Mouse (Mus musculus) testis, adult 2 months (tissue): ENCODE measurements around the gene Wnt4. TPM values are rescaled to one million over a fixed set of nuclear protein-coding genes. Genes with fewer than 3 reads are reported as not detected.

Source experiments
- H3K27ac ChIP-seq: fragments of 200-500 bp; 2 replicates; pipeline ENCODE4 v1.5.1; 2012; ENCODE audit warnings: low read depth, low read length; ENCODE audit not compliant: control insufficient read depth, insufficient read depth
- H3K27me3 ChIP-seq: fragments of 200-500 bp; 2 replicates; pipeline ENCODE4 v1.6.1; 2012; ENCODE audit warnings: mild to moderate bottlenecking, low read length, moderate library complexity; ENCODE audit not compliant: control insufficient read depth, insufficient read depth
- H3K36me3 ChIP-seq: fragments of 200-500 bp; 2 replicates; pipeline ENCODE4 v1.6.1; 2012; ENCODE audit warnings: mild to moderate bottlenecking, low read length; ENCODE audit not compliant: control insufficient read depth, insufficient read depth
- H3K4me1 ChIP-seq: fragments of 200-500 bp; 2 replicates; pipeline ENCODE4 v1.6.1; 2012; ENCODE audit warnings: low read length; ENCODE audit not compliant: control insufficient read depth, insufficient read depth
- H3K4me3 ChIP-seq: fragments of 200-500 bp; 2 replicates; pipeline ENCODE4 v1.5.1; 2012; ENCODE audit warnings: low read depth, mild to moderate bottlenecking, low read length, moderate library complexity, mixed read lengths; ENCODE audit not compliant: control insufficient read depth
- CTCF ChIP-seq: fragments of 200-500 bp; IDR thresholded peaks from 2 replicates; pipeline ENCODE4 v1.5.1; 2012; ENCODE audit warnings: low read depth, mild to moderate bottlenecking, inconsistent platforms, low read length, moderate library complexity; ENCODE audit not compliant: control insufficient read depth, insufficient read depth, insufficient replicate concordance
- POLR2A ChIP-seq: fragments of 200-500 bp; IDR thresholded peaks from 2 replicates; pipeline ENCODE4 v1.6.1; 2012; ENCODE audit warnings: low read depth, mild to moderate bottlenecking, inconsistent platforms, low read length, moderate library complexity; ENCODE audit not compliant: control insufficient read depth
- polyA plus RNA-seq: library from polyadenylated mRNA; depleted of rRNA; stranded (reverse); fragments of >200 nt; gene quantifications from 2 replicates; pipeline ENCODE4 v1.2.3, GENCODE M21; 2012

Wnt4 gene
- polyA plus RNA-seq, 1 experiment = 0.05 TPM

DNA sequence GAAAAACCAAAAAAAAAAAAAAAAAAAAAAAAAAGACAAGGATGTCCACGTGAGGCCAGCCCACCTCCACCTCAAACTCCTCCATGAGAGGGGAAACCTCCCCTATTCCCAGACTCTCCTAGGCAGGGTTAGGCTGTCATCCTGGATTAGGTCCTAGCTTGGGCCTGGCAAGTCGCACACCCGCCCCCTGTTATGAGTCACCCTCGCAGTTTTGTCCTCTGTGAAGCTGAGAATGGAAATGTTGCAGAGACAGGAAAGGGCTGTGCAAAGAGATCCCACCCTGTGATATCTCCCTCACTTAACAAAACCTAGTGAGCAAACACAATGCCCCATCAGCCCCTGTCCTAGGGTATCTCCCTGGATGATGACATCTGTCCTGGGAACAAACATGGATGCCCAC lies 20.3 kb downstream of the Wnt4 start:
- Histone ChIP-seq H3K27me3 (no peaks in the 10 kb centered on the region), H3K36me3 (no peaks in the 10 kb centered on the region), H3K27ac (no peak overlapping the region), H3K4me3 (no peak overlapping the region), H3K4me1 (no peaks in the 10 kb centered on the region; the same call in 1 of the 2 replicates)
- TF ChIP-seq CTCF (no peak), POLR2A (no peak)

DNA sequence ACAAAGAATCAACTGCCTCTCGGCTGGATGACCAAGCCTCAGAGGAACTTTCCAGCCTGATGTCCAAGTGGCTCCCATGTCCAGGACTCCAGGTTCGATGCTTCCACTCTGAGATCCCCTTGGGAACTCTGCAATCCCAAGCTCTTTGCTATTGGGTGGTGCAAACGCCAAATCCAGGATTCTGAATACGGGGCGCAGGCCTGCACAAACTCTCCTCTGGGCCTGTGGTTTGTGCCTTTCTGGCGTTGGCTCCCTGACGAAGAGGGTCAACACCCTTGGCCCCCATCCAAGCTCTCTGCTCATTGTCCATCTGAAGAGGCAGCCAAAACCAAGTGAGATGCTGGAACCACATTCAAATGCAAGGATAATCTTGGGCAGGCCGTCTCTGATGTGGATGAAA lies 21.1 kb downstream of the Wnt4 start:
- Histone ChIP-seq H3K27ac (no peak overlapping the region), H3K27me3 (no peaks in the 10 kb centered on the region), H3K36me3 (no peaks in the 10 kb centered on the region), H3K4me3 (no peak overlapping the region), H3K4me1 (no peaks in the 10 kb centered on the region; the same call in 1 of the 2 replicates)
- TF ChIP-seq POLR2A (no peak), CTCF (no peak)

DNA sequence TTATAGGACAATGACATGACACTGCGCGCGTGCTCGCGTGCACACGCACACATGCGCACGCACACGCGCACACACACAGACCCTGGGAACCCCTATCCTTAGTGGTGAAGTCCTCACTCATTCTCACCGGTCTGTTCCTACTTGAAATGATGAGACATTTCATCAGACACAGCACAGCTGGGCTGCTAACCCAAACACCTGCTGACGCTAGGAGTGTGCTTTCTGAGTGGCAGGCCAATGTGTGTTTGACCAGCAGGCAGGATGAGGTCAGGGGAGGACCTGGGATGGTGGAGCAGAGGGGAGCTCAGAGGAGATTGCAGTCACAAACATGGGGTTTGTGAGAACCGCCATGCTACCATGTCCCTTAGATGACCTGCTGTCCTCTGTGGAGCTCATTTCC lies 22.9 kb downstream of the Wnt4 start:
- H3K4me1 ChIP-seq = no peaks in the 10 kb centered on the region; the same call in 1 of the 2 replicates
- TF ChIP-seq CTCF = no peak
- no peak for TF ChIP-seq POLR2A
- H3K36me3 ChIP-seq = no peaks in the 10 kb centered on the region
- no peak overlapping the region for H3K27ac ChIP-seq
- no peak overlapping the region for H3K4me3 ChIP-seq
- no peaks in the 10 kb centered on the region for H3K27me3 ChIP-seq

DNA sequence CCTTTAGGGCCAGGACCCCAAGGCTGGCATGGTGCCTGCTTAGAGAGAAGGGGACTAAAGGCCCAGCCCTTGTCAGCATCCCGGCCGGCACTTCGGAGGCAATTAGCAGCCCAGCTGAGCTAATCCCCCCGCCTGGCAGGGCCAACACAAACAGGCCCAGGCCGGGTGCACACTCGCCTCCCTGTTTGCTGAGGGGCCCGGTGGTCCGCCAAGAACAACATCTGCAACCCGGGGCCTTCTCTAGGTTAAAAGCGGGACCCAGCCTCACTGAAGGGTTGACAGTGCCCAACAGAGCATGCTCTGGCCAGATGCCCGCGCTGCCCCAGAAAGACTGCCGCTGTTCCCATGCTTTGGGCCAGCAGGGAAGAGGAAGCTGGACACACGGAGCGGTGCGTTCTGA lies 24.3 kb downstream of the Wnt4 start:
- Histone ChIP-seq H3K4me3 (no peak overlapping the region), H3K27me3 (no peaks in the 10 kb centered on the region), H3K36me3 (no peaks in the 10 kb centered on the region), H3K27ac (no peak overlapping the region), H3K4me1 (no peaks in the 10 kb centered on the region; the same call in 1 of the 2 replicates)
- TF ChIP-seq CTCF (no peak), POLR2A (no peak)

DNA sequence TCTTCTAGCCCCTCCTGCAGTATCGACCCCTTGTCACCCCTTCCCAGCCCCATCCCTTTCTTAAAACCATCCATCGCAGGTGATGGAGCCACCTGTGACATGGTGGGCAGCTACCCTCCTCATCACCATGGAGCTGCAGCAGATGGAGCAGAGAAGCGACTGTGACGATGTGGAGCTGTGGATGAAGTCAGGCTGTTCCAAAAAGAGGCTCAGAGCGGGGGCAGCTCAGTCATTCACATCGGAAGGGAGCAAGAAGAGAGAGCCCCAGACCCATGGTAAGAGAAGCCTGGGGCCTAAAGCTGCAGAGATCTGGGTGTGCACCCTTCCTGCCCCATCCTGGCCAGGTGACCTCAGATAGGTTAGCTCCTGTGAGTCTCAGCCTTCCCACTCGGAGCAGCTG lies 26.8 kb downstream of the Wnt4 start:
- no peak overlapping the region for H3K4me3 ChIP-seq
- no peaks in the 10 kb centered on the region; the same call in 1 of the 2 replicates for H3K4me1 ChIP-seq
- no peaks in the 10 kb centered on the region for H3K36me3 ChIP-seq
- TF ChIP-seq POLR2A (no peak), CTCF (no peak)
- H3K27me3 ChIP-seq = no peaks in the 10 kb centered on the region
- no peak overlapping the region for H3K27ac ChIP-seq

DNA sequence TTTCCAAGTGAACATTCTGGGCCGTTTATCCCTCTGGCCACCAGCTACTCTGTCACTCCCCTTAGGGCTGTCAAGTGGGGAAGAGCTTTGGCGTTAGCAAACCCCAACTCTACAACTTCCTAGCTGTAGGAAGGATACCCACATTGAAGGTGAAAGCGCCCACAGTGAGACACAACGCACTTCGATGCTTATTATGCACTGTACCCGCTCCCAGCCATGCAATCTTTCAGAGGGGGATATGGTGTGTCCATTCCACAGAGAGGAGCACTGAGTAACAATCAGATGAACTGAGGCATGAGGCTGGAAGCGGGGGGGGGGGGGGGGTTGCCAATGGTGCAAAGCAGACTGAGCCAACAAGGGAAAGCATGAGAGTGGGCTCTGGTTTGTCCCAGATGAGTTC lies 27.8 kb downstream of the Wnt4 start:
- no peak overlapping the region for H3K27ac ChIP-seq
- no peaks in the 10 kb centered on the region for H3K36me3 ChIP-seq
- H3K4me1 ChIP-seq = no peaks in the 10 kb centered on the region; the same call in 1 of the 2 replicates
- no peak overlapping the region for H3K4me3 ChIP-seq
- TF ChIP-seq POLR2A = no peak
- TF ChIP-seq CTCF = no peak
- H3K27me3 ChIP-seq = no peaks in the 10 kb centered on the region

DNA sequence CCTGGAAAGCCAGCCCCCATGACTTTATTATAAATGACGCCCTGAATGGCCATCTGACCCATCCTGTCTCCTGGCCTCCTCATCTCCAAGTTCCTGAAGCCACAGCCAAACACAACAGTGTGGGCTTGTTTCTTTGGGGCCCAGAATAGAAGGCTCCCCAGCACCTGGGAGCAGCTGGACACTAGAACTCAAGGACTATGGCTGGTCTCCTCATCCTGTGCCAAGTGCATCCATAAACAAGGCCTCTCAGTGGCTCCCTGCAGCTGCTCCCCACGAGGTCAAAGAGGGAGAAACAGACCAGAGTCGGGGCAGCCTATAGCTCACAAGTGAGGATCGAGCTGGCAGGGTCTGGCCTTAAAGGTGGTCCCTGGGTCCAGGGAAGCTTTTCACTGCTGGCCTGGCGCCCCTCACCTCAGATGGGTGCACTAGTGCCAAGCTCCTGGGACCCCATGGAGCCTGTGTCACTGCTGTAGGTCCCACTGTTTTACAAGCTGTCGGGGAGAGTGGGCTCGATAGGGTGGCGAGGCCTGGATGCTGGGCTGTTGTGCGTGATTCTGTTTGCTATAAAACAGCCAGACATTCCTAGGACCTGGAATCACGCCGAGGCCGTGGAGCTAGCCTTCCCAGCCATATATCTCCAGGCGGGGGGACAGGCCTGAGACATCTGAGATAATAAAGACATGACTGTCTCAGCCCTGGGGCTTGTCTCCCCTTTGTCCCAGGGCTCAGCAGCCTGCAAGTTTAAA lies 28.7 kb downstream of the Wnt4 start:
- Histone ChIP-seq H3K27me3 (no peaks in the 10 kb centered on the region), H3K4me1 (no peaks in the 10 kb centered on the region; the same call in 1 of the 2 replicates), H3K27ac (no peak overlapping the region; the same call in 1 of the 2 replicates), H3K4me3 (no peak overlapping the region), H3K36me3 (no peaks in the 10 kb centered on the region)
- TF ChIP-seq CTCF (no peak), POLR2A (no peak)

DNA sequence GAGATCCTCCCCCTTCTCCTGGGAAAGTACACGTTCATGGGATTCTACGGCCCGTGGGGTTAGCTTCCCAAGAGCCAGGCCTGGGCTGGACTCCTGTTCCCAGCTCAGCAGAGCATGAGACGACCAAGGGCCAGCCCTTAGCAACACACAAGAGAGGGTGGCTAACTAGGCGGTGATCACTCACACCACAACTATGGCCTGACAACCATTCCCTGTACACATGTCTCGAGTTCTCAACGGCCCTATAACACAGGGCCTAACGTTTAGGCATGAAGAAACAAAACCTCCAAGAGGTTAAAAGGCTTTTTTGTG lies 29.2 kb downstream of the Wnt4 start:
- Histone ChIP-seq H3K27ac (no peak overlapping the region), H3K4me1 (no peaks in the 10 kb centered on the region; the same call in 1 of the 2 replicates), H3K27me3 (no peaks in the 10 kb centered on the region), H3K4me3 (no peak overlapping the region), H3K36me3 (no peaks in the 10 kb centered on the region)
- TF ChIP-seq POLR2A (no peak), CTCF (no peak)
